Mouse (Mus musculus): Measurements from ENCODE around the gene Prkca.
A peak's percentile ranks its signal among the peaks of the same experiment; 100 is the strongest.

Prkca gene

GRCm38 (mm10) chr11:107996896-107997670, 346.6 kb downstream of the Prkca start:
- DNase-seq (ENCODE audit: low spot score in 2 of 2) = peak; percentile 16 to 55

GRCm38 (mm10) chr11:107994487-107994886, 349.2 kb downstream of the Prkca start:
- DNase-seq (ENCODE audit: low spot score in 2 of 2) = peak; percentile 24 to 43

GRCm38 (mm10) chr11:107993792-107994191, 349.9 kb downstream of the Prkca start:
- DNase-seq (ENCODE audit: low spot score in 2 of 2) = no peak

GRCm38 (mm10) chr11:107992500-107992899, 351.2 kb downstream of the Prkca start:
- no peak for DNase-seq (ENCODE audit: low spot score in 2 of 2)

- DNase-seq (ENCODE audit: low spot score in 2 of 2) = no peak
Observed at GRCm38 (mm10) chr11:107991990-107992389, 351.7 kb downstream of the Prkca start.

GRCm38 (mm10) chr11:107989241-107989640, 354.5 kb downstream of the Prkca start:
- DNase-seq (ENCODE audit: low spot score in 2 of 2) = no peak

GRCm38 (mm10) chr11:107985941-107986340, 357.8 kb downstream of the Prkca start:
- DNase-seq (ENCODE audit: low spot score in 2 of 2) = no peak

- DNase-seq (ENCODE audit: low spot score in 2 of 2) = no peak
Observed at GRCm38 (mm10) chr11:107983883-107984282, 359.8 kb downstream of the Prkca start.

GRCm38 (mm10) chr11:107983224-107983623, 360.5 kb downstream of the Prkca start:
- no peak for DNase-seq (ENCODE audit: low spot score in 2 of 2)

- DNase-seq (ENCODE audit: low spot score in 2 of 2) = peak; percentile 29 to 36
Observed at GRCm38 (mm10) chr11:107982225-107982896, 361.4 kb downstream of the Prkca start.

GRCm38 (mm10) chr11:107979497-107980174, 364.1 kb downstream of the Prkca start:
- DNase-seq (ENCODE audit: low spot score in 2 of 2) = no peak

GRCm38 (mm10) chr11:107969943-107970342, 373.8 kb downstream of the Prkca start:
- DNase-seq (ENCODE audit: low spot score in 2 of 2) = no peak

- DNase-seq (ENCODE audit: low spot score in 2 of 2) = no peak
Observed at GRCm38 (mm10) chr11:107968147-107968546, 375.6 kb downstream of the Prkca start.

GRCm38 (mm10) chr11:107966229-107966628, 377.5 kb downstream of the Prkca start:
- no peak for DNase-seq (ENCODE audit: low spot score in 2 of 2)

GRCm38 (mm10) chr11:107965449-107965848, 378.3 kb downstream of the Prkca start:
- peak; percentile 52 to 53 for DNase-seq (ENCODE audit: low spot score in 2 of 2)

GRCm38 (mm10) chr11:107957566-107958350, 386.0 kb downstream of the Prkca start:
- DNase-seq (ENCODE audit: low spot score in 2 of 2) = no peak

- no peak for DNase-seq (ENCODE audit: low spot score in 2 of 2)
Observed at GRCm38 (mm10) chr11:107955191-107956062, 388.3 kb downstream of the Prkca start.

GRCm38 (mm10) chr11:107951431-107951830, 392.3 kb downstream of the Prkca start:
- no peak for DNase-seq (ENCODE audit: low spot score in 2 of 2)

- no peak for DNase-seq (ENCODE audit: low spot score in 2 of 2)
Observed at GRCm38 (mm10) chr11:107950658-107951057, 393.1 kb downstream of the Prkca start.

- DNase-seq (ENCODE audit: low spot score in 2 of 2) = no peak
Observed at GRCm38 (mm10) chr11:107950211-107950610, 393.5 kb downstream of the Prkca start.

- DNase-seq (ENCODE audit: low spot score in 2 of 2) = no peak
Observed at GRCm38 (mm10) chr11:107947951-107948350, 395.8 kb downstream of the Prkca start.

All from right cerebral cortex, postnatal 36 days (tissue).